Mouse (Mus musculus): ENCODE results near the gene Pou2f1.

DNA sequence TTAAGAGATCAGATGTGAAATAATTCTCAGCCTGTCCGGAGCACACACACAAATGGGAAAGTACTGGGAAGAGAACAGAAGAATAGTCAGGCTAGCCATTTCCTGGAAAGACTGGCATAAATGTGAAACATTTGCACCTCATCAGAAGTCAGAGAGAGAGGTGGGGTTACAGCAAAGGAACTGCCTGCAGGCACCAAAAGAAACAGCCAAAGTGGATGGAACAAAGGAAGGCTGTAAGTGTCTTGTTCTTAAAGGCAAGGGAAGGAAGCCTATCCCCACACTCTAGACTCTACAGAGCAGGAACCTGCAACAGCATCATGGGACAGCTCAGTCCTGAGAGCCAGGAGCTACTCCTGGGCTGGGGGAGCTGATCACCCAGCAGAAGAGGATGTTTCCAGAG is 39.0 kb upstream of the Pou2f1 start:
- TF ChIP-seq EP300 (IDR thresholded peaks at IDR 0.05; ENCODE audit: low read depth): no peak
- no peak for TF ChIP-seq CTCF (IDR thresholded peaks at IDR 0.05; ENCODE audit: low read depth)

All from liver, postnatal 0 days (tissue).